Mouse (Mus musculus) myocyte (in vitro differentiated cells): ENCODE data around the gene Pla2g7.

ENCODE experiments used
- CEBPB ChIP-seq: IDR thresholded peaks from 2 replicates; pipeline ENCODE4 v1.6.1; 2011; ENCODE audit warnings: mild to moderate bottlenecking, moderate library complexity; ENCODE audit not compliant: poor library complexity, insufficient read depth, severe bottlenecking
- E2F4 ChIP-seq: IDR thresholded peaks from one replicate; pipeline ENCODE4 v1.6.1; 2011; ENCODE audit warnings: mild to moderate bottlenecking, control low read depth, moderate library complexity; ENCODE audit not compliant: insufficient read depth
- MAX ChIP-seq: IDR thresholded peaks from one replicate; pipeline ENCODE4 v1.6.1; 2011; ENCODE audit warnings: low read depth, mild to moderate bottlenecking, control low read depth
- MYOD1 ChIP-seq, 3 experiments: IDR thresholded peaks; one replicate each; pipeline ENCODE4 v1.6.1; 2011; ENCODE audit warnings: control low read depth in 2 of 3, low read depth in 2 of 3, mild to moderate bottlenecking in 2 of 3, moderate library complexity in 1 of 3; ENCODE audit not compliant: insufficient read length in 2 of 3, control insufficient read depth in 1 of 3
- POLR2A ChIP-seq: IDR thresholded peaks from one replicate; pipeline ENCODE4 v1.6.1; 2011; ENCODE audit warnings: low read depth, mild to moderate bottlenecking, control low read depth, moderate library complexity; ENCODE audit not compliant: insufficient read length
- POLR2AphosphoS2 ChIP-seq: IDR thresholded peaks from one replicate; pipeline ENCODE4 v1.6.1; 2011; ENCODE audit warnings: low read depth, control low read depth; ENCODE audit not compliant: insufficient read length
- SRF ChIP-seq: IDR thresholded peaks from one replicate; pipeline ENCODE4 v1.6.1; 2011; ENCODE audit warnings: low read depth; ENCODE audit not compliant: control insufficient read depth, insufficient read length
- TCF12 ChIP-seq: IDR thresholded peaks from one replicate; pipeline ENCODE4 v1.6.1; 2011; ENCODE audit warnings: mild to moderate bottlenecking, control low read depth; ENCODE audit not compliant: poor library complexity, insufficient read depth, severe bottlenecking
- TCF3 ChIP-seq: IDR thresholded peaks from one replicate; pipeline ENCODE4 v1.6.1; 2011; ENCODE audit warnings: low read depth, control low read depth; ENCODE audit not compliant: insufficient read length
- USF1 ChIP-seq: IDR thresholded peaks from one replicate; pipeline ENCODE4 v1.6.1; 2011; ENCODE audit warnings: low read depth, mild to moderate bottlenecking, control low read depth, moderate library complexity

DNA sequence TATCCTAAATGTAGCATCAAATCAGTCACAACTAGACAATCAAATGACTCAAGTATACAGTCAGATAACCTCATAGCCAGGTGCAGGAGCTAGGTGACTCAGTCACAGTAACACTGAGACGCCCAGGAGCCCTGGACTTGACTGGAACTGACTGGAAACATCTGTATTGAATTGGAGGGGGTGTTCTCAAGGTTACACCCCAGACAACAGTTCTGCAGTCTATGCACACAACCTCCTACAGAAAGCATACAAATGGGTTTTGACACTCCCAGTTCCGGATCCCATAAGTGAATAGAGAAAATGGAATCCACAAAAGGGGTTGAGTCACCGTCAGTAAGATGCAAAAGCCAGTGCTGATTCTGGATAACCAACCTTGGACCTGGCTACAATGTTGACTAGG is 9.2 kb upstream of the Pla2g7 start:
- no peak for TF ChIP-seq USF1
- no peak for TF ChIP-seq POLR2A
- no peak for TF ChIP-seq SRF
- TF ChIP-seq TCF12: no peak
- no peak for TF ChIP-seq TCF3
- no peak for TF ChIP-seq CEBPB
- no peak for TF ChIP-seq E2F4
- TF ChIP-seq MAX: no peak
- TF ChIP-seq POLR2AphosphoS2: no peak
- TF ChIP-seq MYOD1 (IDR thresholded peaks at IDR 0.05; ENCODE audit: control insufficient read depth in 1 of 3, insufficient read length in 2 of 3, low read depth in 2 of 3): no peak
